Mouse (Mus musculus) urinary bladder, adult 18-20 months (tissue): Measurements from ENCODE around the gene Btla.

ENCODE experiments used
- DNase-seq, 2 experiments: peaks; one replicate each; pipeline ENCODE4 v3.0.0; 2022; ENCODE audit warnings: low spot score in 2 of 2, mixed read lengths in 2 of 2

Btla gene

DNA sequence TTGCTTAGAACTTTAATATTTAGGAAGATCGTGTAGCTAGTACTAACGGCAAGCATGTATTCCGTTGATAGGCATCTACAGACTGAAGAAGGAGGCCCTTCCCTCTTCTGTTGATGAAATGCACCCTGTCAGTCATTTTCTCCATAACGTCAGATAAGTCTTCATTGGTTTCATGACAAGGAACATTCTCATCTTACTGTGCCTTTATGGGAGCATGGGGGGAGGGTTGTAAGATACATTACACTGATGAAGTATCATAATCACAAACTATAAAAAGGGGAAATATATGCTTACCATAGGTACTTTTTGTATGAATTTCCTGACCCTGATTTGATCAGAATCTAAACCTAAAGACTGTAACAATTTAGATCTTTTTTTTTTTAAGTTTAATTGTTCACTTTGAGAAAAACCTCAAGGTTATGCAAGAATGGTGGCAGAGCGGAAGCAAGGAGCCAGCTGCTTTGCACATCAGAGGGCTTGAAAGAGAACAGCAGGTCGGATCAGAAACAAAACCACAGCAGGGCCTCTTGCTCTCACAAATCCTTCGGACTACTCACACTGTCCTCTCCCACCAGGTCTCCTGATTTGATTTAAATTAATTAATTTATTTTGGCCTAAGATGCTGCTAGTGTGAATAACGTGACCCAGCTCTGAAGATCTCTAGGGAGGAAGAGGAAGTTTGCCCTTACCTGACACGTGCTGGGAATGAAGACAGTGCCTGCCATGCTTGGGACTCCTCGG lies at the start of gene Btla:
Gene Btla, plus strand, starts transcription at position 668 of the 741 bp plus-strand sequence.
- DNase-seq, result no peak

DNA sequence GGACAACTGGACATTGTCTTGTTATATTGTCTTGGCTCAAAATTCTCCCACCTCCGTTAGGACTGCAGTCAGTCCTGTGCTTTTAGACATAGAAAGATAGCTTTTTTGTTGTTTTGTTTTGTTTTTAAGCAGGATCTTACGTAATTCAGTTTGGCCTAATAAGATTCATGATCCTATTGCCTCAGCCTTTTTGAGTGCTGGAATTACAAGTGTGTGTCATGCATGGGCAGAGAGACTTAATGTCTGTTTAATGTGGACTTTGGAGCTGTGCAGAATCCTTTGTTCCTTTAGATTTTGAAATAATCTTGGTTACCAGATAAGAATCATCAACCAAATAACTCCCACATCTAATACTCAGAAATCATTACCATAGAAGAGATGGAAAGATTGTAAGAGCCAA lies 45.6 kb upstream of the Btla start:
- no peak for DNase-seq

DNA sequence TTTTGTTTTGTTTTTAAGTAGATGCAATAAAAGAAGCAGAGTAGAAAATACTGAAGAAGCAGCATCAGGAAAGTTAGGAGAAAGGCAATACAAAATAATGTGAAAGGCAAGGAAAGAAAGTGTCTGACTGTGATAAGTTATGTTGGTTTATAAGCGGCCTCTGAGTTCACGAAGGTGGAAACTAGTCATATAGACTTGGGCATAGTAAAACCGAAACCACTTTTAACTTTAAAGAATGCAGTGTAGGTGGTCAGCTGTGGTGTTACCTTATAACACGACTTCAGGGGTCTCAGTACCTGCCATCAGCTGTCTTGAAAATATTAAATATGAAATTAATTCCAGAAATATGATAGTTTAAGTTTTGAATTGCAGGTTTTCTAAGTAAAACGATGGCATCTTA lies 42.3 kb upstream of the Btla start:
- no peak for DNase-seq

DNA sequence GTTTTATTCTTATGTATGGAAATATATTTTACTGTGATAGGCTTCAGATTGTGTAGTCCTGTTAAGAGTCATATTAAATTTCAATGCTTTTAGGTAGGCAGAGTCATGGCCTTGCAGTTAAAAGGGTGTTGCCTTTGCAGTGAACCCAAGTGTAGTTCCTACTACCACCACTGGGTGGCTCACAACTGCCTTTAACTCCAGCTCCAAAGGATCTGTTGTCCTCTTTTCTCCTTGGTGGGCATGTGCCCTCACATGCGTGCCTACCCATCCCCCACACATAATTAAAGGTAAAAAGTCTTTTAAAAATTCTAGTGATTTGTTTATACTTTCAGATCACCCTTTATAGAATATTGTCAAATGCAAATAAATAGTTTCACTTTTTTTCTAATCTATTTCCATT lies 31.5 kb upstream of the Btla start:
- DNase-seq, result peak; percentile 33 to 37

DNA sequence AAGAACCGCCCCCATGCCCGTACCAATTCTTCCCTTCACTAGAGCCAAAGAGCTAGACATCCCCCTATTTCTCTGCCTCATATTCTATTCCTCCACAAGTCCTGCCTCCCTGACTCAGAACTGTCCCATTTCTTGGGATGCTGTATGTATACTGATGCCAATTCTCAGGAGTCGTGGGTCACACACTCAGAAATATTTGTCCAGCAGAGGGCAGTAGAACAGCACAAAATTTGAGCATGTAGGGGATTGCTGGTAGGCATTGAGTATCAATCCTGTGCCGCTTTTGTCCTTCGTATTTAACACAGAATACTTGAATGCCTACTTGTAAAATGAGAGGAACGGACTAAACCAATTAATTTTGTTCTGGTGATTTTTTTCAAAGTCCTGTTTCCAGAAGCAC lies 27.3 kb upstream of the Btla start:
- DNase-seq, result peak in 1 of 2 experiments; percentile 8

DNA sequence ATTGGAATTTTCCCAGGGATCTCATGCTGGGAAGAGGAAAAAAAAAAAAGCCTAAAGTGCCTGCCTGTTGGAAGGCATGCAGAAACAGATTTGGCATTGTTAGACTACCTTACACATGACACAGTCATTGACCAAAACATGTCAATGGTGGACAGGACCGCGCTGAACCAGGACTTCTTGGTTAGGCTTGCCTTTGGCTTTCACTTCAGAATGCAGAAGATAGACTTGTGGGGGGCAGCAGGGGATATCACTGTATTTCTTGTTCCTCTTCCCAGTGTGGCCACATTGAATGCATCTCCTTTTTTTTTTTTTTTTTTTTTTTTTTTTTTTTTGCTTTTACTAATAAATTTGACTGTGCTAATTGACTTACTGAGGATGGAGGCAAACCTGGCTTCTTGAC lies 22.7 kb upstream of the Btla start:
- DNase-seq, result no peak

DNA sequence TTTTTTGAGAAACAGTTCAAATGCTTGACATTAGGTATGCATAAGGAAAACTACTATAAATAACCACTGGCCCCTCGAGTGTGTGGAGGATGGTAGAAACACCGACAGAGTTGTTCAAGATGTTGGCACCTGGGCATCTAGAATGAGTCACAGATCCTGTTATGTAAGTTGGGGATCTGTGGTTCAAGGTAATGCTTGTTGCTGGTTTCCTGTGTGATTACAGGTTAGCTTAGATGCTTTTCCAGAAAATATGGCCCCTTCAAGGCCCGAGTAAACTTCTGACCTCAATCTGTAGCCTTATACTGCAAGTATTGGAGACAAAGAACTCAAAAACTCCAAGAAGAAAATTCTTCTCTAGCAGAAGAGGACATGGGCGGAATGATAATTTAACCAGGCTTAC lies 19.7 kb upstream of the Btla start:
- DNase-seq, result no peak

DNA sequence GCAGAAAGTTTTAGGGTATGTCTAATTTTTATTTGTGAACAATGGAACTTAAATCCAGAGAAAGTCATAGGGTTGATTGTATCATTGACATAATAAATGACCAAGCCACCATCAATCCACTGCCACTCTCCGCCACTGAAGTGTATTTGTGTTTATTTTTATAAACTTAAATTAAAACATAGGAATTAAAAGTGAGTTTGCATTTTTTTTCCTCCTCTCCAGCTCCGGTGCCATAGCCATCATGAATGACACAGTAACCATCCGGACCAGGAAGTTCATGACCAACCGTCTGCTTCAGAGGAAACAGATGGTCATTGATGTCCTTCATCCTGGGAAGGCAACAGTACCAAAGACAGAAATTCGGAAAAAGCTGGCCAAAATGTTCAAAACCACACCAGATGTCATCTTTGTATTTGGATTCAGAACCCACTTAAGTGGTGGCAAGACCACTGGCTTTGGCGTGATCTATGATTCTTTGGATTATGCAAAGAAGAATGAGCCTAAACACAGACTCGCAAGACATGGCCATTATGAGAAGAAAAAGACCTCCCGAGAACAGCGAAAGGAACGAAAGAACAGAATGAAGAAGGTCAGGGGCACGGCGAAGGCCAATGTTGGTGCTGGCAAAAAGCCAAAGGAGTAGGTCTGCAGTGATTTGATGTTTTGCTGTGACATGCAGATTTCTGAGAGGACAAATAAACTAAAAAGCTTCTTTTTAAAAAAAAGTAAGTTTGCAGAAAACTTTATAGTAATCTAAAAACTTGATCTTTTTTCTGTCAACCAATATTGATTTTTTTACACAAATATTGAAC lies 19.1 kb upstream of the Btla start:
- DNase-seq, result no peak

DNA sequence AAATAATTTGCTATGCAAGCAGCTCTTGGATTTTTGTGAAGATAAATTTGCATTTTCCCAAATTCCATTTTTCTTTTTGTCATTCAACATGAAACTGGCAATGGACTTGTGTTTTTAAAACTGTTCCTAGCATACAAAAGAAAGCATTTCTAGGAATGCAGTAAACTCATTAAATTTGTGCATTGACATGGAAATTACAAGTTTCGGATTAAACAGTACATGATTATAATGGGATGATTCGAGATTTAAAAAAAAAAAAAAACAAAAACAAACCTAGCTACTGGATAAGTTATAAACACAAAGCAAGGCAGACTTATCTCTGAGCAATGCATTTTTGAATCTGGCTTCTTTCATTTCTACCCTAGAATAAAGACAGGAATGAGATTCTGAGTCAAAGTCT lies 2.1 kb upstream of the Btla start:
- no peak for DNase-seq

DNA sequence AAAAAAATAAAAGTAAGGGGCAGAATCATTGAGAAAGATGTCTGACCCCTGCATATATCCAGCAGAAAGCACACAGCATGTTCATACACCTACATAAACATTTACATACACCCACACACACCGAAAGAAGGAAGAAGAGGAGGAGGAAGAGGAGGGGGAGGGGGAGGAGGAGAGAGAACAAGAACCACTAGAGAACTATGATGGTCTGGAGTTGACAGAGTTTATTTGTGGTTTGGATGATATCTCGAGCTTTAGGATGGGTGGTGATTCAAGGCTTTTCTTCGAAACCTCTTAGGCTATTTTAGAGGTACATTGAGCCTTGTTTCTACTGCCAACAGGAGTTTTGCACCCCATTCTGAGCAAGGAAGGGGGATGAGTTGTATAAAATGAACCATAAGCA lies 1.3 kb upstream of the Btla start:
- DNase-seq, result no peak

DNA sequence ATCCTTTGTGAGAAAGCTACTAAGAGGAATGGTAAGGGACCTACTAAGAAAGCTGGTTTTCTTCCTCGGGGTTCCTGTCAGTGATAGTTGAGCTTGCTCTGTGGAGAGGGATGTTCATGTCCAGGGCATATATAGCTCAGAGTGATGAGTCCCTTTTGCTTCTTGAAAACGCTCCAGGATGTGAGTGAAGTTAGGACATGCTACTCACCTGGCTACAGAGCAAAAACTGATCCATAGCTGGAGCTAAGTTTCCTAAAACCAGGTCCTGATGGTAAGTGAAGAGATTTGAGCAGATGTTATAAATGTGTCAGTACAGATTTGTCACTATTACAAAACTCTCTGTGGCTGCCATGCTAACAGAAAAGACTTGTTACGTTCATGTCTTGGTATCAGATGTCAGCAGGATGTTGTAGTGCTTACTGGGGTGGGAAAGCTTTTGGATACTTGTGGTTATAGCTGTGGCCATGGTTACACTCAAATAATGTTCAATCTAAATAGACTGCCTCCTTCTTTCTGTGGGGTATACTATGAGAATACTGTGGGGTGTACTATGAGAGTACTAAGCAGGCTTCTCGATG lies 405 bp downstream of the Btla start:
- DNase-seq, result no peak

DNA sequence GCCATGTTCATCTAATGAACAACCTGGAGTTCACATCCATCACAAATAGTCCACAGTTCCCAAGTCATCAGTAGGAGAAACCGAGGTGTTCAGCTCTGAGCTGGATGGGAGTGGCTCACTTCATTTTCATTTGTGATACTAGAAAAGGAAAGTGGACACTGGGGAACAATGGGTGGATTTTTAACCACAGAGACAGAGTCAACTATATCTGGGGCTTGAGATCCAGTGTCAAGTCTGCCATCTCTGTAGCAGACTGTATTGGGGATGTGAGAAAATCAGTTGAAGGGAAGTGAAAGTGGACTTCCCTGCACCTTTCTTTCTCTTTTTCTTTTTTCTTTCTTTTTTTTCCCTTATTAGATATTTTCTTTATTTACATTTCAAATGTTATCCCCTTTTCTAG lies 2.9 kb downstream of the Btla start:
- no peak for DNase-seq

DNA sequence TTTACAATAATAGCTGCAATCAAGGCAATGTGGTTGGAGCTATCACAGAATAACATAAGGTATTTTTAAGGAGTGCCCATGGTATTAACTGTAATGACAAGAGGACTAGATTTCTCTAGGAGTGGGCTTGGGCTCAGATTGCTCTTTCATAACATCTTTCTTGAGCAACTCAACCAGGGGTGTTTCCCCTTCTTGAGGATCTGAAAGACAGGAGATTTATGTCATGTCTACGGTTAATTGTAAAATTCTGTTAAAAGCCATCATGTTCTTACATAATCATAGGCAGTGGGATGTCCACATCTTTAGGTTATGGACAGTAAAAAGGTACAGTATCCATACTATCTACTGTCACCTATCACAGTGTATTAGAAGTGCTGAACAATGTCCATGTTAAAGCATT lies 7.2 kb downstream of the Btla start:
- DNase-seq, result no peak

DNA sequence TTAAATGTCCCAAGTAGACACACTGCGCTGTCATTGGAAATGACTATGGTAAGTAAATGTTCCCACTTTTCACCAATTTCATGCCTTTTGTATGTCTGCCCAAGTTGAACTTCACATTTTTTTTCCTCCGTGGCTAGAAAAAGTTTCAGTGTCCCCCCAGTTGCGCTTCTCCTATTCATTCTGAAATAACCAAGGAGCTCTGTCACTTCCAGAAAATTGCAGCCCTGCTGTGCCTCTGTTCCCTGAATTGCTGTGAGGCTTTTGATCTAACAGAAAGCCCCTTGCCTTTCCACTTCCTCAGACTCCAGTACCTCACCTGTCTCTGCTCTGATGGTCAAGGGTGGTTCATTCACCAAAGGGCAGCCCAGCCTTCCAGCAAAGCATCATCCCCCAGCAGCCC lies 8.9 kb downstream of the Btla start:
- no peak for DNase-seq

DNA sequence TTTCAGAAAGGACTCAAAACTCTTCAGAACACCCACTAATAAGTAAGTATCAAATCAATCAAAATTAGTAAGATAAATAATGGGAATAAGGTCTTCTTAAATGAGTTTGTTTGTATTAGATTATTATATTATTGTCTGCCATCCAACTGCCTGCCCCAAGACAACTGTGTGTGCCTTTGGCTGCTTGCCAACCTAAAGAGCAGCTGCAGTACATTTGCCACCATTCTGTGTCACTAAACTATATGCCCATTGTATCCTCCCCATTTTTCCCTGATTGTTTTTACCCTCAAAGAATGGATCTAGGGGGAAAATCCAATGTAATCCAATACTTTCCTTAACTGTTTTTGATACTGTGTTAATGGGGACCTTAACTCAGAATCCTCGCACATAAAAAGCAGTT lies 18.6 kb downstream of the Btla start:
- no peak for DNase-seq

DNA sequence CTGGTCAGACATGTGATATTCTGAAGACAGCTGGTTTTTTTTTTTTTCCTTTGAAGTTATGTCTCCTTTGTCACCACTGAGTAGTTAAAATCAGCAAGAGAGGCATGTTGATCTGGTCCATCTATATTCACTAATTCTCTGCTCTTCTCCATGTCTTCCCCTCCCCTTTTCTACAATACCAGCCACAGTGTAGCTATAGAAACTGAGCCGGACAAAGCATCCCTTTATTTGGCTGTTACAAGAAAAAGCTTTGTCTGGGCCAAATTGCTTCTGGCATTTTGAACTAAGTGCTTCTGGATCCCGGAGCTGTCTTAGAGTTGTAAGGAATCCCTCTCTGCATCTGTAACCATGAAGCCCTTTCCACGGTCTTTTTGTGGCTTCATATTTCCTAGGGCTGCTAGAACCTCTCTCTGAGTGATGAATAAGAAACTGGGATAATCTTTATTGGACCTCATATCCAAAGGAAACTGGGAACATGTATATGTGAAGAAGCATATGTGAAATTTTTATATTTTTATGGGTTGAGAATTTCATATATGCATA lies 20.9 kb downstream of the Btla start:
- DNase-seq, result no peak

DNA sequence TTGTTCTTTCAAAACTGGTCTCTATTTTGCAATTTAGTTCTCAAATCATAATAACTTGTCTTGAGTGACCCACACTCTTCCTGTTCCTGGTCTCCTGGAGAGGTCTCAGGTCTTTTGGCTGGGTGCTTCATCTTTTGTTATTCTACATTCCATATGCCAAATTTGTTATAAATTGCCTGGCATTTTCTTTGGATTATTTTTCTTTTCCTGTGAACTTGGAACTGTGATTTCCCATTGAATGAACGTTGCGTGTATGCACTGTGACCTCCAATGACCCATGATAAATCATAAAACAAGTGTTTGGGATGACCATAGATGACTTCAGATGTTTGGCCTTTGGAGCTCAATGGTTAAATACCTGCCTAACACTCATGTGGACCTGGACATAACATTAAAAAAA lies 25.6 kb downstream of the Btla start:
- DNase-seq, result no peak

DNA sequence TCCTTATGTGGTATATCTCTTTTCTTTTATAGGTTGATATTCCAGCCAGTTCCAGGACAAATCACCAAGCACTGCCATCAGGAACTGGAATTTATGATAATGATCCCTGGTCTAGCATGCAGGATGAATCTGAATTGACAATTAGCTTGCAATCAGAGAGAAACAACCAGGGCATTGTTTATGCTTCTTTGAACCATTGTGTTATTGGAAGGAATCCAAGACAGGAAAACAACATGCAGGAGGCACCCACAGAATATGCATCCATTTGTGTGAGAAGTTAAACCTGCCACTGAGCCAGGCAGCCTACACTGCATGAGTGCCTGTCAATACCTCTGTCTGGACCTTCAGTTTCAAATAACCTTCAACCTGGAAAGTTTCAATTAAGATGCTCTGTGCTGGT lies 26.2 kb downstream of the Btla start:
- DNase-seq, result no peak

DNA sequence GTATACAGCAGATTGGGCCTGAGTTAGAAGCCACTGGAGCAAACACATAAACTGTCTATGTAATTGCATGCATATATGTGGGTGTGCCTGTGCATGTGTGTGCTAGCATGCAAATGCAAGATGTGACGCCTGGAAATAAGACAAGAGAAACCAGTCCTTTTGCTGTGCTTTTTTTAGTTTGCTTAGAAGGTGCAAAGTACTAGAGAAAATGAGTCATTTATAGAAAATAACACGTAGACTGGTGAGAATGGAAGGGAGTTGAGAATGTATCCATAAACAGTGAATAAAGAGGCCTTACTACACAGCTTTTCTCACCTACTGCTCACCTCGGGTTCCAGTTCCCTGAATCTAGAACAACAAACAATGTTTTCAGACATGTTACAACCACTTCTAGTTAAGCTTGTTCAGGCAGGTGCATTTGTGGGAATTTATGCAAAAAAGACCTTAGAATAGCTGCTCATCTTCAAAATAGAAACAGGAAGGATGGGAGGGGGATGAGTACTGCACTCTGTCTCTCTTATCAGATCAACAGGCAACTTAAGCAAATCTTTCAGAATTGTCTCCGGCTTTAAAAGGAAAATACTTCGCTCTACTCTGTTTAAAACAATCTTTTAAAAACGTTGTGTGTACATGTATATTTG lies 27.8 kb downstream of the Btla start:
- DNase-seq, result no peak

DNA sequence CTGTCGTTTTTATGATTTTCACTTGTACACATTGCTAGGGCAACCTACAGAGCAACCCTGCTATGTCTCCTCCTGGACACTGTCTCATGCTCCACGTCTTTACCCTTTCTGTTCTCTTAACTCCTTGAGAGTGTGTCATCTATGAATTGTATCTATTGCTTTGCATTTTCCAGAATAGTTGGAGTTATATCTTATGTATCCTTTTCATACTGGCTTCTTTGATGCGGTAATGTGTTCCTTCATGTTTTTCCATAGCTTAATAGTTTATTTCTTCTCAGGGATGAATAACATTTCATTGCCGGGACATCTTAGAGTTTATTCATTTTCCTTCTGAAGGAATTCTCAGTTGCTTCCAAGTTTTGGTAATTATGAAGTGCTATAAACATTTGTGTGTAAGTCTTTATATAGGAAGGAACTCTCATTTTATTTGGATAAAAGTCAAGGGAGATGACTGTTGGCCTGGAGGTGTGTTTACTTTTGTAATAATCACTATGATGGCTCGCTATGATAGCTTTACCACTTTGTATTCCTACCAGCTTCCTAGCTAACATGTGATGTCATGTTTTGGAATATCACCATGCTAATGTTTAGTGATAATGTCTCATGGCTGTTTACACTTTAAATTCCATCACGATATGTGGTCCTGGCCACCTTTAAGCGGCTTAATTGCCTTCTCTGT lies 31.2 kb downstream of the Btla start:
- no peak for DNase-seq

DNA sequence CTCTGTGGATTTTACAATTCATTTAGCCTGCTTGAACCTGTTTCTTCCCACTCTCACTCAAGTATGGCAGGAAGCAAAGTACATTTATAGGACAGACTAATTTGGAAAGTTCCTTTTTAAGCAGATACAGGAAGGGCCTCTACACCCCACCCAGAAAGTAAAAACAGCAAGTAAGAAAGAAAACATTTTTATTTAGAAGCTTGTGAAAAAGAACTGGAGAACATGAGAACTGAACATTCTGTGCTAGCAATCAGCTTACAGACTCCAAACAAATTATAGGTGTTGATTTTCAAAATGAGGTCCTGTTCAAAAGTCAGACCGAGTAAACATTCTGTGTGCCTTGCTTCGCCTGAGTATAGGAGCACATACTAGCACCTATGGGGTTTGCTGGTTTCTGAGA lies 32.8 kb downstream of the Btla start:
- no peak for DNase-seq

DNA sequence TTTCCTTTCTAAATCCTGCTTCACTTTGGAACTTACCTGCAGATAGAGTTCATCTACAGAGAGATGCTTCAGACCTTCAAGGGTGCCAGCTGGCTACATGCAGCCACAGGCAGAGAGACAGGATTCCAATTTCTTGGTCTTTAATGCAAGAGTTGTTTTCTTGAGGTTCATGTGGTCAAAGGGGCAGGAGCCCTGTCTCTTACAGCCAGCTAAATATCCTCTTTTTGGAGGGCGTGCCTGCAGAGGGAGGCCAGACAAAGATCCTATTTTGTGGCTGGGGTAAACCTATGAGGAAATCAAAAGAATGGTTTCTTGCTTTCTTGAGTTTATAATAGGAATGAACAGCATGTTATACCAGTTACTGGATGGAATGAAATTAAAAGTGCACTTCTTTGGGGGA lies 33.5 kb downstream of the Btla start:
- no peak for DNase-seq
